Mouse (Mus musculus) forebrain, embryonic 12.5 days (tissue): ENCODE data around the gene Sox4. TPM values are rescaled to one million over a fixed set of nuclear protein-coding genes. Genes with fewer than 3 reads are reported as not detected.

Source experiments
- ATAC-seq: fragments of 200-750 bp; cut with Nextera tagmentation; 2 replicates; pipeline ENCODE4 v1.8.0; 2017; ENCODE audit warnings: moderate TSS enrichment; ENCODE audit not compliant: low FRiP score
- H3K27ac ChIP-seq: fragments of 300-500 bp; sonication (generic); 2 replicates; pipeline ENCODE4 v1.5.1; 2016; ENCODE audit warnings: mild to moderate bottlenecking
- H3K27me3 ChIP-seq: fragments of 300-500 bp; sonication (generic); 2 replicates; pipeline ENCODE4 v1.6.1; 2016; ENCODE audit warnings: mild to moderate bottlenecking
- H3K36me3 ChIP-seq: fragments of 300-500 bp; sonication (generic); replicated peaks from 2 replicates; pipeline ENCODE4 v1.6.1; 2016; ENCODE audit warnings: mild to moderate bottlenecking
- H3K4me1 ChIP-seq: fragments of 300-500 bp; sonication (generic); 2 replicates; pipeline ENCODE4 v1.6.1; 2016
- H3K4me2 ChIP-seq: fragments of 300-500 bp; sonication (generic); 2 replicates; pipeline ENCODE4 v1.6.1; 2016; ENCODE audit warnings: mild to moderate bottlenecking, moderate library complexity
- H3K4me3 ChIP-seq: fragments of 300-500 bp; sonication (generic); replicated peaks from 2 replicates; pipeline ENCODE4 v1.5.1; 2016; ENCODE audit warnings: mild to moderate bottlenecking
- H3K9ac ChIP-seq: fragments of 300-500 bp; sonication (generic); 2 replicates; pipeline ENCODE4 v1.6.1; 2016; ENCODE audit warnings: mild to moderate bottlenecking
- H3K9me3 ChIP-seq: fragments of 300-500 bp; sonication (generic); 2 replicates; pipeline ENCODE4 v1.6.1; 2016
- WGBS: fragments of 180-500 bp; shearing (Covaris S2); methylation state at CpG from one replicate; pipeline ENCODE4 v1.1.7; 2016; 5-methylcytosine and 5-hydroxymethylcytosine counted together
- polyA plus RNA-seq: library from polyadenylated mRNA; unstranded; fragments of >200 nt; fragmentation: Nextera tagmentation; extraction: Ambion mirVana; gene quantifications from 2 replicates; pipeline ENCODE4 v1.2.1, GENCODE M21; 2016

The Sox4 gene
- 258 and 264 TPM in 2 replicates for polyA plus RNA-seq

GRCm38 (mm10) chr13:28953581-28953991, at the start of gene Sox4:
Gene Sox4, minus strand, starts transcription at chr13:28953713.
- under 1% methylated on average over 19 of the region's 19 CpGs for WGBS
- H3K4me1 ChIP-seq: peaks cover 13% of the 10 kb centered on the region
- H3K4me2 ChIP-seq: peak within 1 kb of the TSS; percentile 52
- H3K27ac ChIP-seq: peak within 1 kb of the TSS; percentile 100
- peak; percentile 92 for ATAC-seq
- no peaks in the 10 kb centered on the region for H3K27me3 ChIP-seq
- H3K9me3 ChIP-seq: no peaks in the 10 kb centered on the region
- H3K4me3 ChIP-seq: peak within 1 kb of the TSS; percentile 100
- H3K36me3 ChIP-seq: no peaks in the 10 kb centered on the region
- peak within 1 kb of the TSS; percentile 100 for H3K9ac ChIP-seq

GRCm38 (mm10) chr13:28991899-28992664, 38.6 kb upstream of the Sox4 start:
- WGBS: 70% methylated on average over 7 of the region's 7 CpGs
- Histone ChIP-seq H3K4me3 (no peak overlapping the region), H3K9ac (0 out of 2 replicates have a peak overlapping the region, but pooled peaks have one; percentile 12), H3K27me3 (no peaks in the 10 kb centered on the region), H3K27ac (no peak overlapping the region), H3K4me1 (peaks cover 25% of the 10 kb centered on the region), H3K36me3 (no peaks in the 10 kb centered on the region), H3K4me2 (no peak overlapping the region), H3K9me3 (no peaks in the 10 kb centered on the region)
- ATAC-seq: no peak

DNA sequence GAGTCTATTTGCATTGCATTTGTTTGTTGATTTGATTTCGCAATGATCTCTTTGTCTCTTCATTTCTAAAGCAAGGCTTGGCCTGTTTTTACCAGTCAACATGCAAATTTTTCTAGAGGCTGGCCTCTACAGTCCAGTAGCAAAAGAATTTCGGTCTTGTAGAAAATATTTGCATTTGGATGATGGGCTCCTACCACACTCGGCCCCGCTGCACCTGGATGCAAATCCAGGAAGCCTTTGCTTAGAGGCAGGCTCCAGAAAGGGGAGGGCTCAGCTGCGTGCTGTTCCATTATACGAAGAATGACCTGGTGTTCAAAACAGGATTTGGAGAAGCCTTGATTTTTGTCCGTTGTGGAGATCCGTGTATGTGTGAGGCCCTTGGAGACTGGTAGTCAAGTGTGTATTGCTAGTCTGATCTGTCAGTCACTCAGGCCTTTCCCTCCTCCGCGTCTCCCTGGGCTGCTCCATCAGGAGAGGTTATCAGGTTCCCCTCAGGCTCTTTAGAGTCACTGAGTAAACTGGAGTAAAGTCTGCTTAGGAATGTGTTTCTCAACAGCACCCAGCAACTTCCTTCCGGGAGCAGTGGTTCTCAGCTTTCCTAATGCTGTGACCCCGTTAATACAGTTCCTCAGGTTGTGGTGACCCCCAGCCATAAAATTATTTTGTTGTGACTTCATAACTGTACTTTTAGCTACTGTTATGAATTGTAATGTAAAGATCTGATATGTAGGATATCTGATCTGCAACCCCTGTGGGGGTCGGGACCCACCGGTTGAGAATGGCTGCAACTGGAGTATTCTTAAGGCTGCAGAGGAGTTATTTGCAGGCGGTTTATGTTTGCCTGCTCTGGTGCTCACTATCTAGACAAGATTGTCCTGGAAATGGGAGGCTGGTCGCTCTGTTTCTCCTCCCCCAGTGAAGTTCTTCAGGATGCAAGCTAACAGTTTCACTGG, 35.5 kb upstream of the Sox4 start:
- 33% methylated on average over 16 of the region's 16 CpGs for WGBS

DNA sequence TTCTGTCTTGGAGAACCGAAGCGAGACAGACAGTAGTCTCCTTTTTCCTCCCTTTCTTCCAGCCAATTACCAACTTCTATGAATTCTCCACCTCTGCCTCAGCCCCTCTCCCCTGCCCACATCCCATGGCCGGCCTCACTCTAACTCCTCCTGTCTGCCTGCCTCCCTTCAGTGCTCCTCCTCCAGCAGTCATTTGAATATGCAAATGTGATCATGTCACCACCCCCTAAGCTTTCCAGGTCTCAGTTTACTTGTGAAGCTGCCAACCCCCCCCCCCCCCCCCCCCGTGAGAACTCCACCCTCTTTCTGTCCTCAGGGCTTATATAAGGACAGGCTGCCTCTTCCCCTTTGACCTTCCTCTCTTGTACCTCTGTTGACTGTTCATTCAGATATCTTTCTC, 27.2 kb upstream of the Sox4 start:
- H3K4me3 ChIP-seq: no peak overlapping the region
- H3K4me2 ChIP-seq: no peak overlapping the region
- no peaks in the 10 kb centered on the region for H3K27me3 ChIP-seq
- H3K27ac ChIP-seq: no peak overlapping the region
- H3K9me3 ChIP-seq: no peaks in the 10 kb centered on the region
- ATAC-seq: no peak
- H3K9ac ChIP-seq: no peak overlapping the region
- WGBS: 61% methylated on average over 4 of the region's 4 CpGs
- no peaks in the 10 kb centered on the region for H3K4me1 ChIP-seq
- H3K36me3 ChIP-seq: no peaks in the 10 kb centered on the region

More for the DNA sequence above, 35.5 kb upstream of the Sox4 start:
- 0 out of 2 replicates have a peak overlapping the region, but pooled peaks have one; percentile 31 for H3K27ac ChIP-seq
- peaks cover 25% of the 10 kb centered on the region for H3K4me1 ChIP-seq
- no peak overlapping the region for H3K9ac ChIP-seq
- H3K27me3 ChIP-seq: no peaks in the 10 kb centered on the region
- no peaks in the 10 kb centered on the region for H3K9me3 ChIP-seq
- H3K4me2 ChIP-seq: no peak overlapping the region
- H3K36me3 ChIP-seq: no peaks in the 10 kb centered on the region
- ATAC-seq: 0 out of 2 replicates have a peak, but pooled peaks have one; percentile 51
- H3K4me3 ChIP-seq: no peak overlapping the region

GRCm38 (mm10) chr13:28975011-28975410, 21.5 kb upstream of the Sox4 start:
- 94% methylated on average over 4 of the region's 4 CpGs for WGBS
- no peak overlapping the region for H3K4me2 ChIP-seq
- no peaks in the 10 kb centered on the region for H3K4me1 ChIP-seq
- H3K27me3 ChIP-seq: no peaks in the 10 kb centered on the region
- no peak overlapping the region for H3K4me3 ChIP-seq
- no peak overlapping the region for H3K27ac ChIP-seq
- ATAC-seq: no peak
- no peaks in the 10 kb centered on the region for H3K9me3 ChIP-seq
- H3K36me3 ChIP-seq: no peaks in the 10 kb centered on the region
- H3K9ac ChIP-seq: no peak overlapping the region

- Histone ChIP-seq H3K4me3 (no peak overlapping the region), H3K4me2 (no peak overlapping the region), H3K36me3 (no peaks in the 10 kb centered on the region), H3K4me1 (no peaks in the 10 kb centered on the region), H3K27ac (no peak overlapping the region), H3K27me3 (no peaks in the 10 kb centered on the region), H3K9me3 (no peaks in the 10 kb centered on the region), H3K9ac (no peak overlapping the region)
- 71% methylated on average over 5 of the region's 5 CpGs for WGBS
- no peak for ATAC-seq
Observed at GRCm38 (mm10) chr13:28974597-28974996, 21.1 kb upstream of the Sox4 start.

DNA sequence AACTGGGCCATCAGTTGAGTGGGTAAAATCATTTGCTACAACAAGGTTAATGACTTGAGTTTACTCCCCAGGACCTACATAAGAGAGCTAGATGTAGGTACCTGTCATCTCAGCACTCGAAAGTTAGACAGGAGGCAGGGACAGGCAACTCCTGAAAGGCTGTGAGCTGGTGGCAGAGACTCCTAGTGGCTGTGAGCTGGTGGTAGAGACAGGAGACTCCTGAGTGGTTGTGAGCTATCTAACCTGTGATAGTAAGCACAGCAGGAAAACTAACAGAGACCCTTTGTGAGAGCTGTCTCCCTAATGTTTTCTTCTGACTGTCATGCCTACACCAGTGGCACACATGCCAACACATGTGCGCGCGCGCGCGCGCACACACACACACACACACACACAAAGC, 7.4 kb upstream of the Sox4 start:
- no peak for ATAC-seq
- 96% methylated on average over 8 of the region's 8 CpGs for WGBS

GRCm38 (mm10) chr13:28959458-28959978, 6.0 kb upstream of the Sox4 start:
- ATAC-seq: peak; percentile 80
- Histone ChIP-seq H3K9ac (peak overlapping the region; percentile 76), H3K4me3 (peak overlapping the region; percentile 52), H3K9me3 (no peaks in the 10 kb centered on the region), H3K4me1 (peaks cover 25% of the 10 kb centered on the region), H3K27ac (peak overlapping the region; percentile 95), H3K36me3 (no peaks in the 10 kb centered on the region), H3K27me3 (no peaks in the 10 kb centered on the region), H3K4me2 (peak overlapping the region; percentile 93)
- WGBS: 3% methylated on average over 31 of the region's 31 CpGs

More for the DNA sequence above, 7.4 kb upstream of the Sox4 start:
- H3K9me3 ChIP-seq: no peaks in the 10 kb centered on the region
- no peak overlapping the region for H3K27ac ChIP-seq
- peaks cover 21% of the 10 kb centered on the region for H3K4me1 ChIP-seq
- no peaks in the 10 kb centered on the region for H3K27me3 ChIP-seq
- H3K4me3 ChIP-seq: no peak overlapping the region
- H3K4me2 ChIP-seq: no peak overlapping the region
- no peaks in the 10 kb centered on the region for H3K36me3 ChIP-seq
- no peak overlapping the region for H3K9ac ChIP-seq

GRCm38 (mm10) chr13:28959068-28959440, 5.5 kb upstream of the Sox4 start:
- H3K4me1 ChIP-seq: peaks cover 25% of the 10 kb centered on the region
- H3K9me3 ChIP-seq: no peaks in the 10 kb centered on the region
- WGBS: 0% methylated on average over 17 of the region's 17 CpGs
- peak overlapping the region; percentile 95 for H3K27ac ChIP-seq
- peak overlapping the region; percentile 52 for H3K4me3 ChIP-seq
- peak overlapping the region; percentile 93 for H3K4me2 ChIP-seq
- no peaks in the 10 kb centered on the region for H3K36me3 ChIP-seq
- no peak for ATAC-seq
- H3K9ac ChIP-seq: peak overlapping the region; percentile 76
- H3K27me3 ChIP-seq: no peaks in the 10 kb centered on the region

DNA sequence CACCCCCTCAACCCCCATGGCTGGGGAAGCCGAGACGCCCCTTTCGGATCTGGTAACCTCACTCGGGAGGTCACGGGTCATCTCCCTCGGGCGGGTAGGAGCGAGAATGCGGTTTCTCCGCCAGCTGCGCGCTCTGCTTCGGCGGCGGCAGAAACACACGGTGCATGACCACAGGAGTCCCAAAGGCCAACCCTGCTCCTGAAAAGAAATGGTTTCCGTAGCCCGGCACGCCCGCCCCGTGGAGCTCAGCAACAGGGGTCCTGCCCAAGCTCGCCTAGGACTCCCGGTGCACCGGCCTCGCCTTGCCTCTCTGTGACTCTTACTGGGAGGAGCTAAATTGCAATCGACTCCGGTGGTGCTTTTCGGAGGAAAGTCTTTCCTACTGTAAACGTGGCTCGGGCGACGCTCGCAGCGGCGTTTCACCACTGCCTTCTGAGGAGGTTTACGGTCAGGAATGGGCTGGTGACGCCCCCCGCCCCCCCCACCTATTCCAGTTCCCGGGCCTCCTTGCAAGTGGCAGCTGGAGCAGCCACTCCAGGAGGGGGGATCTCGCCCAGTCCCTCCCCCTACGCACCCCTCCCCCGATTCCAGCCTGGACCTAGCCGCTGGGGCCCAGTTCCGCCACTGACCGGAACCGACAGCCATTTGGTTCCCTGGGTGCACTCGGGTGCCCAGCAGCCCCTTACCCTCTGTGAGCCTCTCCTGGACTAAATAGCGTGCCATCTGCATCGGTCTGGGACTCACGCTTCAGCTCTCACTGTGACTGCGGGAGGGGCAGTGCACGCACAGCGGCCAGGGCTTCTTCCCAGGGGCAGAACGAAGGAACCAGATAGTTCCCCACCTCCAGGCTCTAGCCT, 4.9 kb upstream of the Sox4 start:
- Histone ChIP-seq H3K27me3 (no peaks in the 10 kb centered on the region), H3K9ac (peak overlapping the region; percentile 76), H3K4me2 (peak overlapping the region; percentile 93), H3K9me3 (no peaks in the 10 kb centered on the region), H3K4me1 (peaks cover 25% of the 10 kb centered on the region), H3K36me3 (no peaks in the 10 kb centered on the region), H3K27ac (peak overlapping the region; percentile 95), H3K4me3 (peak overlapping the region; percentile 52)
- peak; percentile 56 for ATAC-seq
- WGBS: under 1% methylated on average over 53 of the region's 54 CpGs

- H3K27me3 ChIP-seq: no peaks in the 10 kb centered on the region
- 5% methylated on average over 16 of the region's 16 CpGs for WGBS
- peak overlapping the region; percentile 93 for H3K4me2 ChIP-seq
- peak overlapping the region; percentile 76 for H3K9ac ChIP-seq
- H3K27ac ChIP-seq: peak overlapping the region; percentile 95
- peaks cover 25% of the 10 kb centered on the region for H3K4me1 ChIP-seq
- no peaks in the 10 kb centered on the region for H3K36me3 ChIP-seq
- H3K9me3 ChIP-seq: no peaks in the 10 kb centered on the region
- H3K4me3 ChIP-seq: peak overlapping the region; percentile 52
- ATAC-seq: peak; percentile 57
Observed at GRCm38 (mm10) chr13:28957765-28958164, 4.3 kb upstream of the Sox4 start.
